Mouse (Mus musculus) lung, postnatal 0 days (tissue): ENCODE results near the gene Atp4a.

Experiments used
- CTCF ChIP-seq: IDR thresholded peaks from 2 replicates; pipeline ENCODE4 v1.5.1; 2016; ENCODE audit warnings: antibody characterized with exemption, mild to moderate bottlenecking
- EP300 ChIP-seq: IDR thresholded peaks from 2 replicates; pipeline ENCODE4 v1.6.1; 2016; ENCODE audit warnings: antibody characterized with exemption, mild to moderate bottlenecking, control low read depth

DNA sequence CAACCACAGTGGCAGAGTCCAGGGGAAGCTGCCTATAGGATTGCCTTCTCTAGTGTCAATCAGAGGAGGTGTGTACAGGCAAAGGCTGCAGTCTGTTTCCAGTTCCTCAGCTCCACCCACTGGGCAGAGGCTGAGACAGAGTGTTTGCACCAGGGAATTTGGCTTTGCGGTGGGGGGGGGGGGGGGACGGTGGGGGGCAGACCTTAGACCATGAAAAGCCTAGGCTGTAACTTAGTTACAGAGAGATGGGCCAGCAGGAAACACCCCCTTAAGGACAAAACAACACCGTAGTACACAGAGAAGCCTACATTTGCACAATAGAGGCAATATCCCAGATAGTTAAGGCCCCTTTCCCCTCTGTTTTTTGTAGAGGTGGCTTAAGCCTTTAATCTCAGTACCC lies 45.0 kb downstream of the Atp4a start:
- TF ChIP-seq CTCF, result no peak
- no peak for TF ChIP-seq EP300
